Mouse (Mus musculus) heart, embryonic 14.5 days (tissue): ENCODE results near the gene Aldh16a1. TPM values are rescaled to one million over a fixed set of nuclear protein-coding genes. Genes with fewer than 3 reads are reported as not detected.

Source experiments
- ATAC-seq: fragments of 200-750 bp; cut with Nextera tagmentation; 2 replicates; pipeline ENCODE4 v1.8.0; 2017; ENCODE audit warnings: low read depth, moderate TSS enrichment; ENCODE audit not compliant: insufficient number of reproducible peaks, insufficient read depth, low FRiP score
- H3K27ac ChIP-seq, 2 experiments: fragments of 200-500 bp in 1 of 2; fragments of 300-500 bp in 1 of 2; sonication (generic) in 1 of 2; replicated peaks in 1 of 2; 2 replicates each; pipeline ENCODE4 v1.5.1; 2012 to 2014; ENCODE audit warnings: low read depth in 2 of 2, low read length in 2 of 2, control low read depth in 1 of 2, mild to moderate bottlenecking in 1 of 2, mixed read lengths in 1 of 2; ENCODE audit not compliant: control insufficient read depth in 1 of 2, insufficient read depth in 1 of 2
- H3K27me3 ChIP-seq: fragments of 300-500 bp; sonication (generic); 2 replicates; pipeline ENCODE4 v1.6.1; 2014; ENCODE audit warnings: mild to moderate bottlenecking, low read length, control low read depth; ENCODE audit not compliant: control insufficient read depth, insufficient read depth
- H3K36me3 ChIP-seq: fragments of 300-500 bp; sonication (generic); 2 replicates; pipeline ENCODE4 v1.6.1; 2014; ENCODE audit warnings: mild to moderate bottlenecking, control low read depth, low read length, mixed read lengths; ENCODE audit not compliant: control insufficient read depth, insufficient read depth
- H3K4me1 ChIP-seq, 2 experiments: fragments of 200-500 bp in 1 of 2; fragments of 300-500 bp in 1 of 2; sonication (generic) in 1 of 2; 2 replicates each; pipeline ENCODE4 v1.6.1; 2012 to 2014; ENCODE audit warnings: low read length in 2 of 2, control low read depth in 1 of 2, mixed read lengths in 1 of 2; ENCODE audit not compliant: control insufficient read depth in 2 of 2, insufficient read depth in 2 of 2
- H3K4me2 ChIP-seq: fragments of 300-500 bp; sonication (generic); 2 replicates; pipeline ENCODE4 v1.6.1; 2014; ENCODE audit warnings: mild to moderate bottlenecking, low read length
- H3K4me3 ChIP-seq, 2 experiments: fragments of 200-500 bp in 1 of 2; fragments of 300-500 bp in 1 of 2; sonication (generic) in 1 of 2; 2 replicates each; pipeline ENCODE4 v1.5.1; 2012 to 2014; ENCODE audit warnings: low read length in 2 of 2, mild to moderate bottlenecking in 2 of 2, control low read depth in 1 of 2, low read depth in 1 of 2, moderate library complexity in 1 of 2; ENCODE audit not compliant: control insufficient read depth in 1 of 2, insufficient read depth in 1 of 2
- H3K9ac ChIP-seq: fragments of 300-500 bp; sonication (generic); 2 replicates; pipeline ENCODE4 v1.6.1; 2014; ENCODE audit warnings: mild to moderate bottlenecking, low read length
- H3K9me3 ChIP-seq: fragments of 300-500 bp; sonication (generic); 2 replicates; pipeline ENCODE4 v1.6.1; 2016; ENCODE audit warnings: low read length, control low read depth; ENCODE audit not compliant: control insufficient read depth
- WGBS: fragments of 180-500 bp; shearing (Covaris S2); extraction: QIAGEN DNeasy Blood & Tissue Kit; methylation state at CpG from one replicate; pipeline ENCODE4 v1.1.7; 2014; 5-methylcytosine and 5-hydroxymethylcytosine counted together
- polyA plus RNA-seq: library from polyadenylated mRNA; unstranded; fragments of >200 nt; fragmentation: Nextera tagmentation; extraction: Ambion mirVana; gene quantifications from 2 replicates; pipeline ENCODE4 v1.2.1, GENCODE M21; 2014

The Aldh16a1 gene
- polyA plus RNA-seq, 1 experiment from 2014 or later, result 31.2 TPM

- Histone ChIP-seq H3K4me2 (no peak overlapping the region), H3K36me3 (no peaks in the 10 kb centered on the region), H3K9ac (no peak overlapping the region), H3K9me3 (no peaks in the 10 kb centered on the region), H3K27me3 (peaks cover 22% of the 10 kb centered on the region), H3K27ac (no peak overlapping the region), H3K4me1 (peaks cover 15 to 16% of the 10 kb centered on the region in 2 experiments; a peak in 3 of 4 replicates), H3K4me3 (no peak overlapping the region)
- 76% methylated on average over 17 of the region's 17 CpGs for WGBS
- no peak for ATAC-seq
Observed at GRCm38 (mm10) chr7:45193871-45194785, 39.7 kb upstream of the Aldh16a1 start.

- no peaks in the 10 kb centered on the region for H3K9me3 ChIP-seq
- H3K27ac ChIP-seq, result no peak overlapping the region
- H3K4me1 ChIP-seq, result peaks cover 15 to 16% of the 10 kb centered on the region in 2 experiments; a peak in 3 of 4 replicates
- 64% methylated on average over 5 of the region's 5 CpGs for WGBS
- no peaks in the 10 kb centered on the region for H3K36me3 ChIP-seq
- peaks cover 29% of the 10 kb centered on the region for H3K27me3 ChIP-seq
- H3K4me3 ChIP-seq, result no peak overlapping the region
- no peak overlapping the region for H3K9ac ChIP-seq
- no peak for ATAC-seq
- no peak overlapping the region for H3K4me2 ChIP-seq
Observed at GRCm38 (mm10) chr7:45193406-45193805, 39.0 kb upstream of the Aldh16a1 start.

GRCm38 (mm10) chr7:45192585-45193310 is 38.4 kb upstream of the Aldh16a1 start:
- Histone ChIP-seq H3K9me3 (no peaks in the 10 kb centered on the region), H3K27me3 (peaks cover 36% of the 10 kb centered on the region), H3K4me1 (peaks cover 15% of the 10 kb centered on the region in 2 experiments; a peak in 3 of 4 replicates), H3K27ac (no peak overlapping the region), H3K4me3 (no peak overlapping the region), H3K9ac (no peak overlapping the region), H3K36me3 (no peaks in the 10 kb centered on the region), H3K4me2 (no peak overlapping the region)
- ATAC-seq, result no peak
- WGBS, result 86% methylated on average over 7 of the region's 7 CpGs

- Histone ChIP-seq H3K4me1 (peaks cover 15% of the 10 kb centered on the region in 2 experiments; a peak in 3 of 4 replicates), H3K9me3 (no peaks in the 10 kb centered on the region), H3K4me3 (no peak overlapping the region), H3K27me3 (peaks cover 41% of the 10 kb centered on the region), H3K9ac (no peak overlapping the region), H3K27ac (no peak overlapping the region), H3K4me2 (no peak overlapping the region), H3K36me3 (no peaks in the 10 kb centered on the region)
- no peak for ATAC-seq
- 11% methylated on average over 8 of the region's 8 CpGs for whole genome bisulfite sequencing
Observed at GRCm38 (mm10) chr7:45191803-45192363, 37.5 kb upstream of the Aldh16a1 start.

- WGBS, result 56% methylated on average over 2 of the region's 2 CpGs
Observed at GRCm38 (mm10) chr7:45191161-45191560, 36.8 kb upstream of the Aldh16a1 start.

GRCm38 (mm10) chr7:45190186-45190585 is 35.8 kb upstream of the Aldh16a1 start:
- WGBS, result 84% methylated on average over 6 of the region's 6 CpGs
- no peak overlapping the region for H3K9ac ChIP-seq

More at GRCm38 (mm10) chr7:45191161-45191560, 36.8 kb upstream of the Aldh16a1 start:
- H3K9ac ChIP-seq, result no peak overlapping the region
- H3K9me3 ChIP-seq, result no peaks in the 10 kb centered on the region
- H3K36me3 ChIP-seq, result no peaks in the 10 kb centered on the region
- peaks cover 15% of the 10 kb centered on the region in 2 experiments; a peak in 3 of 4 replicates for H3K4me1 ChIP-seq
- no peak overlapping the region for H3K4me3 ChIP-seq
- peaks cover 48% of the 10 kb centered on the region for H3K27me3 ChIP-seq
- H3K4me2 ChIP-seq, result no peak overlapping the region
- H3K27ac ChIP-seq, result no peak overlapping the region
- ATAC-seq, result no peak

GRCm38 (mm10) chr7:45189600-45189999 is 35.2 kb upstream of the Aldh16a1 start:
- H3K4me3 ChIP-seq, result no peak overlapping the region
- H3K27ac ChIP-seq, result no peak overlapping the region
- H3K4me1 ChIP-seq, result peaks cover 7 to 8% of the 10 kb centered on the region in 2 experiments; a peak in 3 of 4 replicates
- H3K27me3 ChIP-seq, result peaks cover 64% of the 10 kb centered on the region
- no peaks in the 10 kb centered on the region for H3K36me3 ChIP-seq
- 39% methylated on average over 16 of the region's 16 CpGs for WGBS
- H3K9ac ChIP-seq, result no peak overlapping the region
- H3K9me3 ChIP-seq, result no peaks in the 10 kb centered on the region
- no peak for ATAC-seq
- no peak overlapping the region for H3K4me2 ChIP-seq

More at GRCm38 (mm10) chr7:45190186-45190585, 35.8 kb upstream of the Aldh16a1 start:
- no peak overlapping the region for H3K4me2 ChIP-seq
- H3K4me3 ChIP-seq, result no peak overlapping the region
- H3K9me3 ChIP-seq, result no peaks in the 10 kb centered on the region
- no peak for ATAC-seq
- H3K4me1 ChIP-seq, result peaks cover 10 to 11% of the 10 kb centered on the region in 2 experiments; a peak in 3 of 4 replicates
- H3K27ac ChIP-seq, result no peak overlapping the region
- no peaks in the 10 kb centered on the region for H3K36me3 ChIP-seq
- peaks cover 58% of the 10 kb centered on the region for H3K27me3 ChIP-seq
